Mouse (Mus musculus): ENCODE results near the gene Mplkip. TPM values are rescaled to one million over a fixed set of nuclear protein-coding genes. Genes with fewer than 3 reads are reported as not detected.
A peak's percentile ranks its signal among the peaks of the same experiment; 100 is the strongest.

Gene Mplkip
- polyA plus RNA-seq (2015; fragmentation: Nextera tagmentation; extraction: Ambion mirVana) = 32.7 and 33.0 TPM in 2 replicates

DNA sequence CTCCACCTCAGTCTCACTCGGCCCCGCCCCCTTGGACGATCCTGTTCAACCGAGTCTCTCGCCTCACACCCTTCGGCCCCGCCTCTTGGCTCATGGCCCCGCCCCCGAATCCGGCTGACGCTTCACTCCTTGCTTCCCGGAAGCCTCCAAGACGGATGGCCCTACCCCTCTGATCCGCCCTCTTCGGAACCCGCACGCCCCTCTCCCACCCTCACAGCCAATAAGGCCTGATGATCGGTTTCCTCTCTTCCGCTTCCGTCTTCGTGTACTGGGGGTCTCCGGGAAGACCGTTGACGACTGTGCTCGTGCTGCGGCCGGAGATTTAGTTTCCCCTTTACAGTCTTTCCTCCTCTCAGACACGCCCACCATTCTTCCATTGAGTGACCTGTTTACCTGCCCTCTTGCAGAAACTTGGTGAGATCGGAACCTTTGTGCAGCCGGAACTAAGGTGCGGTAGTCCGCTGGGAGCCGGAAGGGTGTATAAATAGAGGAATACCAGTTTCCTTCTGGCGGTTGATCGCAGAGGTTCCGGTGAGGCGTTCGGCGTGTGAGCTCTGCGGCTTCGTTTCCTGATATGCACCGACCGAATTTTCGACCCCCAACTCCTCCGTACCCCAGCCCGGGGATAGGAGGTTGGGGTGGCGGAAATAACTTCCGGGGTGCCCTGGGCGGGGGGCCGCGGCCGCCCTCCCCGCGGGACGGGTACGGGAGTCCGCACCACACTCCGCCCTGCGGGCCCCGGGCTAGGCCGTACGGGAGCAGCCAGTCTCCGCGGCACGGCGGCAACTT is at the start of gene Mplkip, which contains the start of gene Sugct:
Gene Mplkip (plus strand): TSS at position 282 of the 789 bp plus-strand sequence.
Gene Sugct (minus strand): TSS at position 643 of the 789 bp plus-strand sequence.
- Histone ChIP-seq H3K27ac (ENCODE audit: low read depth, low read length) (peak within 1 kb of the TSS; percentile 92), H3K4me3 (ENCODE audit: low read length) (peak within 1 kb of the TSS; percentile 82), H3K9me3 (ENCODE audit: control insufficient read depth, low read length) (no peaks in the 10 kb centered on the region), H3K4me2 (ENCODE audit: low read length) (peak within 1 kb of the TSS; percentile 84), H3K36me3 (ENCODE audit: control insufficient read depth, insufficient read depth, low read length) (no peaks in the 10 kb centered on the region), H3K27me3 (replicated peaks; ENCODE audit: control insufficient read depth, insufficient read depth, low read length) (no peaks in the 10 kb centered on the region), H3K9ac (ENCODE audit: low read depth, low read length) (peak within 1 kb of the TSS; percentile 87), H3K4me1 (ENCODE audit: control insufficient read depth, insufficient read depth, low read depth, low read length) (peaks cover 8% of the 10 kb centered on the region)
- WGBS = under 1% methylated on average over 63 of the region's 66 CpGs
- ATAC-seq = peak; percentile 99

DNA sequence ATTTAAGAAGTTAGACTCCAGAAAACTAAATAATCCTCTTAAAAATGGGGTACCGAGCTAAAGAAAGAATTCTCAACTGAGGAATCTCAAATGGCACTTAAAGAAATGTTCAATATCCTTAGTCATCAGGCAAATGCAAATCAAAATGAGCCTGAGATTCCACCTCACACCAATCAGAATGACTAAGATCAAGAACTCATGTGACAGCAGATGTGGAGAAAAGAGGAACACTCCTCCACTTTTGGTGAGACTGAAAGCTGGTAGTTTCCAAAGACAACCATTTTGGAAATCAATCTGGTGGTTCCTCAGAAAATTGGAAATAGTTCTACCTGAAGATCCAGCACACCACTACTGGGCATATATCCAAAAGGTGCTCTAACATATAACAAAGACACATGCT is 27.6 kb upstream of the Mplkip start:
- no peaks in the 10 kb centered on the region for H3K27me3 ChIP-seq (replicated peaks; ENCODE audit: control insufficient read depth, insufficient read depth, low read length)
- ATAC-seq = no peak
- no peak overlapping the region for H3K4me3 ChIP-seq (ENCODE audit: low read length)
- H3K4me1 ChIP-seq (ENCODE audit: control insufficient read depth, insufficient read depth, low read depth, low read length) = no peaks in the 10 kb centered on the region
- H3K4me2 ChIP-seq (ENCODE audit: low read length) = no peak overlapping the region
- no peak overlapping the region for H3K27ac ChIP-seq (ENCODE audit: low read depth, low read length)
- no peak overlapping the region for H3K9ac ChIP-seq (ENCODE audit: low read depth, low read length)
- WGBS = 93% methylated on average over 1 of the region's 1 CpGs
- no peaks in the 10 kb centered on the region for H3K36me3 ChIP-seq (ENCODE audit: control insufficient read depth, insufficient read depth, low read length)
- no peaks in the 10 kb centered on the region for H3K9me3 ChIP-seq (ENCODE audit: control insufficient read depth, low read length)

DNA sequence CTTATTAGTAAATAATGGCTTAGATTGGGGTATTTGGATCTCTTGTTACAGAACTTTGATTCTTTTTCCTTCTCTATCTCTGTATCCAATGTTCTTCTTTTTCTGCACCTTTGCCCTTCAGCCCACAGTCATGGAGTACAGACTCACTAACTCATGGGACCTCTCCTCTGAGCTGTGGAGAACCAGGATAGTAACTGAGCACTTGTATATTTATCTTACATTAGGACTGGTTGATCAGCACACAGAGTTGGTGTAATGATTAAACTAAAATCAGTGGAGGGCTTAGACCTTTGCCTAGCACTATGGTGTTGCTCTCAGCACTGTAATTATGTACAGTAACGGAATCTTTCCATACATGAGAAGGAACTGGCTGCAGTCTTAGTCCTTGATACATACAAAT is 23.9 kb upstream of the Mplkip start:
- 83% methylated on average over 1 of the region's 1 CpGs for WGBS
- no peak for ATAC-seq
- no peaks in the 10 kb centered on the region for H3K9me3 ChIP-seq (ENCODE audit: control insufficient read depth, low read length)

DNA sequence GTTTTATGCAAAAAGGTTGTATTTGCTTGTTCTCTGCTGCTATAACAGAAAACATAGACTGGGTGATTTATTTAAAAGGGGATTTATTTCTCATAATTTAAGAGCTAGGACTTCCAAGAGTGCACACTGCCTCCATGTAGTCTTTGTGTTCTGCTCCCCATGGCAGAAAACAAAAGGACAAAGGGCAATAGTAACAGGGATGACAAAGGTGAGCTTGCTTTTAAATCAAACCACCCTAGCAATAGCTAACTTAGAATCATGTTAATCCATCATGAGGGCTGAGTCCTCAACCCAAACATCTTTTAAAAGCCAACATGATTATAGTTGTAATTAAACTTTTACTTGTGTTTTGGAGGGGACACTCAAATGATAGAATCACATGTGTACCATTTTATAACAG is 5.5 kb upstream of the Mplkip start:
- Histone ChIP-seq H3K4me3 (ENCODE audit: low read length) (no peak overlapping the region), H3K27ac (ENCODE audit: low read depth, low read length) (no peak overlapping the region), H3K27me3 (replicated peaks; ENCODE audit: control insufficient read depth, insufficient read depth, low read length) (no peaks in the 10 kb centered on the region), H3K4me2 (ENCODE audit: low read length) (no peak overlapping the region), H3K9me3 (ENCODE audit: control insufficient read depth, low read length) (no peaks in the 10 kb centered on the region), H3K36me3 (ENCODE audit: control insufficient read depth, insufficient read depth, low read length) (no peaks in the 10 kb centered on the region), H3K4me1 (ENCODE audit: control insufficient read depth, insufficient read depth, low read depth, low read length) (peaks cover 4% of the 10 kb centered on the region), H3K9ac (ENCODE audit: low read depth, low read length) (no peak overlapping the region)
- no peak for ATAC-seq

More for the DNA sequence above, 23.9 kb upstream of the Mplkip start:
- H3K27ac ChIP-seq (ENCODE audit: low read depth, low read length) = no peak overlapping the region
- H3K4me3 ChIP-seq (ENCODE audit: low read length) = no peak overlapping the region
- H3K27me3 ChIP-seq (replicated peaks; ENCODE audit: control insufficient read depth, insufficient read depth, low read length) = no peaks in the 10 kb centered on the region
- no peaks in the 10 kb centered on the region for H3K36me3 ChIP-seq (ENCODE audit: control insufficient read depth, insufficient read depth, low read length)
- H3K4me1 ChIP-seq (ENCODE audit: control insufficient read depth, insufficient read depth, low read depth, low read length) = no peaks in the 10 kb centered on the region
- H3K9ac ChIP-seq (ENCODE audit: low read depth, low read length) = no peak overlapping the region
- no peak overlapping the region for H3K4me2 ChIP-seq (ENCODE audit: low read length)

DNA sequence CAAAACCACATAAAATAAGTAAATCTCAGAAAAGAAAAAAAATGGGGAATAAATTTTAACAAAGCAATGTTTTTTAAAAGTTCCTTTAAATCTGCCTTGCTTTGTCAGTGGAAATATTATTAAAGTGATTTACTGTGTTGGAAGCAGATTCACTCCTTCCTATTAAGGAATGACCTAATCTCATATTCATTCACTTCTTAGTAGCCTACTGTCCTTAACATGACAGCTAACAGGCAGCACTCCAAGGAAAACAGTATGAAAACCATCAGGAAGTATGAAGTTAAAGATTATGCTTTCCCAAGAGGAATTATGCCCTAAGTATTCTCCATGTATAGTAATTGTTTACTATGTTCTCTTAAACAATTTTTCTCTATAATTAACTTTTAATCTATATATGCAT is 4.3 kb upstream of the Mplkip start:
- no peak for ATAC-seq
- Histone ChIP-seq H3K9ac (ENCODE audit: low read depth, low read length) (no peak overlapping the region), H3K4me1 (ENCODE audit: control insufficient read depth, insufficient read depth, low read depth, low read length) (peaks cover 4% of the 10 kb centered on the region), H3K4me2 (ENCODE audit: low read length) (no peak overlapping the region), H3K4me3 (ENCODE audit: low read length) (no peak overlapping the region), H3K9me3 (ENCODE audit: control insufficient read depth, low read length) (no peaks in the 10 kb centered on the region), H3K27ac (ENCODE audit: low read depth, low read length) (no peak overlapping the region), H3K36me3 (ENCODE audit: control insufficient read depth, insufficient read depth, low read length) (no peaks in the 10 kb centered on the region), H3K27me3 (replicated peaks; ENCODE audit: control insufficient read depth, insufficient read depth, low read length) (no peaks in the 10 kb centered on the region)

DNA sequence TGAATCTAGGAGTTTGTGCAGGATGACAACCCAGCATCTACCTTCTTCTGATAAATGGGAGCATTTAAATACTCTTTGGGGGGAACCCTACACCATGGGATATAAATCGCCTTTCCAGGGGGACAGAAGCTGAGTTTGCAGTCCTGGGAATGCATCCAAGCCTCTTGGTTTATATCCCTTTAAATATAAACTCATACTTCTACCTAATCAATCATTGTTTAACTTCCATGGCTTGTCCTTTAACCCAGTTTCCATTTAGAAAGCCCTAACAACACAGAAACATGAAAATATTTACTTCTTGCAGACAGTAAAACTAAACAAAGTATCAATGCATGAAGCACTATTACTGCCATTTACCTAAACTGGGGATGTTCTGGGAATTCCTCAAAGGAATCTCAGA is 3.6 kb upstream of the Mplkip start:
- no peak for ATAC-seq
- no peak overlapping the region for H3K4me2 ChIP-seq (ENCODE audit: low read length)
- H3K27me3 ChIP-seq (replicated peaks; ENCODE audit: control insufficient read depth, insufficient read depth, low read length) = no peaks in the 10 kb centered on the region
- no peak overlapping the region for H3K9ac ChIP-seq (ENCODE audit: low read depth, low read length)
- H3K36me3 ChIP-seq (ENCODE audit: control insufficient read depth, insufficient read depth, low read length) = no peaks in the 10 kb centered on the region
- WGBS = 75% methylated on average over 1 of the region's 1 CpGs
- no peak overlapping the region for H3K27ac ChIP-seq (ENCODE audit: low read depth, low read length)
- H3K4me1 ChIP-seq (ENCODE audit: control insufficient read depth, insufficient read depth, low read depth, low read length) = peaks cover 8% of the 10 kb centered on the region
- no peak overlapping the region for H3K4me3 ChIP-seq (ENCODE audit: low read length)
- no peaks in the 10 kb centered on the region for H3K9me3 ChIP-seq (ENCODE audit: control insufficient read depth, low read length)

DNA sequence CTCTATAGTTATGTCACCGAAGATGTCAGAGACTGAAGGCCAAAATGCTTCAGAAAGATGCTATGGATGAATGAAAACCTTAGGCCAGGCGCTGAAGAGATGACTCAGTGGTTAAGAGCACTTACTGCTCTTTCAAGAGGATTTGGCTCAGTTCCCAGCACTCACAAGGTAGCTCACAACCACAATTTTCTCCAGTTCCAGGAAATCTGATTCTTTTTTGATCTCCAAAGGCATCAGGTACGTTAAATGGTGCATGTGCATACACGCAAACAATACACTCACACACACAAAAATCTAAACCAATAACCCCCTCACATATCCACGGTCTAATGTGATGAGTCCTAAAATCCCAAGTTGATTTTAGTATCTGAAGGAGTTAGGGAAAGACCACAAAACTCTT is 1.2 kb upstream of the Mplkip start:
- Histone ChIP-seq H3K36me3 (ENCODE audit: control insufficient read depth, insufficient read depth, low read length) (no peaks in the 10 kb centered on the region), H3K27me3 (replicated peaks; ENCODE audit: control insufficient read depth, insufficient read depth, low read length) (no peaks in the 10 kb centered on the region), H3K9me3 (ENCODE audit: control insufficient read depth, low read length) (no peaks in the 10 kb centered on the region), H3K4me1 (ENCODE audit: control insufficient read depth, insufficient read depth, low read depth, low read length) (peaks cover 8% of the 10 kb centered on the region), H3K27ac (ENCODE audit: low read depth, low read length) (no peak overlapping the region), H3K4me2 (ENCODE audit: low read length) (peak overlapping the region; percentile 75), H3K4me3 (ENCODE audit: low read length) (no peak overlapping the region; the same call in 1 of the 2 replicates), H3K9ac (ENCODE audit: low read depth, low read length) (no peak overlapping the region)
- WGBS = 69% methylated on average over 5 of the region's 5 CpGs
- ATAC-seq = no peak

DNA sequence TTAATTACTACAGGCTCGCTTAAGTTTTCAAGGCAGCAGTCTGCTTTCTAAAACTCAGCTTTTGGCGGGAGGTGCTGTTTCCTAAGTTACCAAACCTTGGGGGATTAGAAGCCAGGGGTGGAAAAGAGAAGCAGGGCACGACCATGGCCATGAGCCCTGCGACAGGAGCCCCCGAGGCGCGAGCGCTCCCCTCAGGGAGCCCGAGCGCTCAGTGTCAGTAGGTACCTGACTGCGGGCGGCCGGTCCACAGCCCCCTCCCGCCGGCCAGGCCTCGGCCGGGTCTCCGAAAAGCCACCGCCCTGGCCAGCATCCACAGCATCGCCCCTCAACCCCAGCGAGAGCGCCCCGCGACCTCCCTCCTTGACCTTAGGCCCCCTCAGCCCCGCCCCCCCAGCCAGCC is 578 bp upstream of the Mplkip start:
- Histone ChIP-seq H3K4me2 (ENCODE audit: low read length) (peak overlapping the region; percentile 75), H3K27ac (ENCODE audit: low read depth, low read length) (peak overlapping the region; percentile 92), H3K4me1 (ENCODE audit: control insufficient read depth, insufficient read depth, low read depth, low read length) (peaks cover 8% of the 10 kb centered on the region), H3K4me3 (ENCODE audit: low read length) (peak overlapping the region; percentile 82), H3K9me3 (ENCODE audit: control insufficient read depth, low read length) (no peaks in the 10 kb centered on the region), H3K36me3 (ENCODE audit: control insufficient read depth, insufficient read depth, low read length) (no peaks in the 10 kb centered on the region), H3K9ac (ENCODE audit: low read depth, low read length) (peak overlapping the region; percentile 78), H3K27me3 (replicated peaks; ENCODE audit: control insufficient read depth, insufficient read depth, low read length) (no peaks in the 10 kb centered on the region)
- peak; percentile 79 for ATAC-seq
- WGBS = 0% methylated on average over 13 of the region's 25 CpGs

DNA sequence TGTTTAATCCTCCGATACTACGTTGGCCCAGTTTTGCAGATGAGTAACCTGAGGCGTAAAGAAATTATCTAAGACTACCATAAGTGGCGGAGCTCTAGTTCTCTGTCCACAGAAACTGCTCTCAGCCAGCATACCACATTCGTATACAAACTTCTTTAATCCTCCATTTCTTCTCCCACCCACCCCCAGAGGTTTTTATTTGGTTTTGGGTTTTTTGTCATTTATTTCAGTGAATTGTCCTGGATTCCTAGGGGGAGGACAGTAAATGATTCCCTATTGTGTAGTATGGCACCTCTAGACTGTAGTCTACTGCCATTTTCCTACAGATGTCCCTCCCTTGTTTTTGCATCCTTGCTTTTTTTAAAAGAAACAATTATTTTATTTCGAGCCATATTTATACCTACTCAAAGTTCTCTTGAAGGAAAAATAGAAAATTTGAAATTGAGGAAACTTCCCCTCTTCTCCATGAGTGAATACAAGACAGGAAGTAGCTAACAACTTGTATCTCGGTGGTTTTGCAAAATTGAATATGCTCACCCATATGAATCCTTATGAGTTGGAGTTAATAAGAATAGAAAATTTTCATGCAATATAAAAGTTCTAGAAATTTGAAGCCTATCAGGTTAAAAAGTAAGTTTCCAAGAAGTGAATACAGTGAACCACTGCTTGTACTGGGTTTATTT is 1.0 kb downstream of the Mplkip start:
- Histone ChIP-seq H3K27me3 (replicated peaks; ENCODE audit: control insufficient read depth, insufficient read depth, low read length) (no peaks in the 10 kb centered on the region), H3K4me3 (ENCODE audit: low read length) (peak overlapping the region; percentile 82), H3K9ac (ENCODE audit: low read depth, low read length) (peak overlapping the region; percentile 87), H3K4me2 (ENCODE audit: low read length) (peak overlapping the region; percentile 84), H3K36me3 (ENCODE audit: control insufficient read depth, insufficient read depth, low read length) (no peaks in the 10 kb centered on the region), H3K4me1 (ENCODE audit: control insufficient read depth, insufficient read depth, low read depth, low read length) (peaks cover 8% of the 10 kb centered on the region), H3K27ac (ENCODE audit: low read depth, low read length) (peak overlapping the region; percentile 92; the same call in 1 of the 2 replicates), H3K9me3 (ENCODE audit: control insufficient read depth, low read length) (no peaks in the 10 kb centered on the region)
- WGBS = 19% methylated on average over 7 of the region's 7 CpGs
- no peak for ATAC-seq

Measured in hindbrain, embryonic 16.5 days (tissue).